Mouse (Mus musculus): ENCODE results near the gene Smad1.

DNA sequence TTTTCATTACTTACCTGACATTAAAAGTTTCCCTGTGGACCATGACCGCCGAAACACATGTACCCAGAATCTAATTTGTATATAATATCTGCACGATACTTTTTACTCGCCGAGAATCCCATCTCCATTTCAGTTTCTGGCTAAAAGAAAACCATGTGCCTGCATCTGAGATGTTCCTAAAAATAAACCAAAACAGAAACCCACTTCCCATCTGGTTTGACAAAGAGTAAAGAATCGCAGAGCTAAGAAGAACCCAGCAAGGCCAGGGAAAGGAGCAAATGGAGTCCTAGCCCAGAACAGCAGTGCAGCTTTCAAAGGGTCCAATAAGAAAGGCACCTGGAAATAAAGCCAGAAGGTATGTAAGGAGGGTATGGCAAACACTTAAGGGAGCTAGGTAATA is 30.2 kb downstream of the Smad1 start:
- no peak for TF ChIP-seq POLR2A (IDR thresholded peaks at IDR 0.05; ENCODE audit: insufficient read depth, low read length)
- TF ChIP-seq CTCF (IDR thresholded peaks at IDR 0.05; ENCODE audit: low read depth, low read length): no peak
- TF ChIP-seq EP300 (IDR thresholded peaks at IDR 0.05; ENCODE audit: insufficient read depth, low read depth, low read length): no peak
